Mouse (Mus musculus): ENCODE data around the gene Acvr1.

- TF ChIP-seq POLR2A (IDR thresholded peaks at IDR 0.05; ENCODE audit: control insufficient read depth, extremely low read depth, insufficient read depth, low read length, poor library complexity) = no peak
- no peak for TF ChIP-seq CTCF (IDR thresholded peaks at IDR 0.05; ENCODE audit: borderline replicate concordance, control insufficient read depth, extremely low read depth, insufficient read depth, low read length, poor library complexity)
Observed at GRCm38 (mm10) chr2:58615766-58616165, 48.8 kb upstream of the Acvr1 start.
